Mouse (Mus musculus) CH12.LX (cell line): ENCODE measurements around the gene Btn1a1. TPM values are rescaled to one million over a fixed set of nuclear protein-coding genes. Genes with fewer than 3 reads are reported as not detected.

Experiments used
- DNase-seq: peaks from one replicate; pipeline ENCODE4 v3.0.0-alpha.2; 2013; ENCODE audit errors: extremely low read depth
- H3K27ac ChIP-seq: 2 replicates; pipeline ENCODE4 v1.5.1; 2012; ENCODE audit warnings: low read depth, mild to moderate bottlenecking, control low read depth, moderate library complexity; ENCODE audit not compliant: insufficient read depth
- H3K27me3 ChIP-seq: replicated peaks from 2 replicates; pipeline ENCODE3; 2012; ENCODE audit warnings: inconsistent platforms
- H3K36me3 ChIP-seq, 2 experiments: replicated peaks in 1 of 2; 2 replicates each; pipeline versions ENCODE3 to v1.6.1; 2012; ENCODE audit warnings: inconsistent platforms in 1 of 2, low read length in 1 of 2, mild to moderate bottlenecking in 1 of 2, mixed read lengths in 1 of 2, moderate library complexity in 1 of 2; ENCODE audit not compliant: control insufficient read depth in 1 of 2, insufficient read depth in 1 of 2
- H3K4me1 ChIP-seq, 2 experiments: 2 replicates each; pipeline ENCODE4 v1.6.1; 2012; ENCODE audit warnings: inconsistent platforms in 1 of 2, moderate library complexity in 1 of 2; ENCODE audit not compliant: insufficient read depth in 2 of 2, control insufficient read depth in 1 of 2
- H3K4me2 ChIP-seq: 2 replicates; pipeline ENCODE4 v1.6.1; 2012; ENCODE audit warnings: low read depth, mild to moderate bottlenecking, control low read depth; ENCODE audit not compliant: poor library complexity, insufficient read depth, severe bottlenecking
- H3K4me3 ChIP-seq, 3 experiments: fragments of 150-350 bp in 1 of 3; sonication (generic) in 1 of 3; replicated peaks in 1 of 3; 2 replicates each; pipeline versions ENCODE3 to v1.5.1; 2011 to 2012; ENCODE audit warnings: low read depth in 2 of 3, low read length in 2 of 3, mild to moderate bottlenecking in 2 of 3, moderate library complexity in 2 of 3, control low read depth in 1 of 3, improper control_type of control experiment in 1 of 3, inconsistent platforms in 1 of 3, mixed read lengths in 1 of 3; ENCODE audit not compliant: poor library complexity in 1 of 3
- H3K79me2 ChIP-seq: replicated peaks from 2 replicates; pipeline ENCODE4 v1.6.1; 2012; ENCODE audit warnings: mild to moderate bottlenecking, moderate library complexity; ENCODE audit not compliant: control insufficient read depth, poor library complexity, insufficient read depth, severe bottlenecking; ENCODE audit errors: extremely low read depth
- H3K9ac ChIP-seq: 2 replicates; pipeline ENCODE4 v1.6.1; 2012; ENCODE audit warnings: low read depth, mild to moderate bottlenecking, control low read depth, moderate library complexity; ENCODE audit not compliant: insufficient read depth
- H3K9me3 ChIP-seq: replicated peaks from 2 replicates; pipeline ENCODE3; 2012; ENCODE audit warnings: low read length, inconsistent platforms, mixed read lengths
- CHD1 ChIP-seq: IDR thresholded peaks from 2 replicates; pipeline ENCODE4 v1.6.1; 2012; ENCODE audit warnings: low read depth, low read length, improper control_type of control experiment, inconsistent platforms
- CHD2 ChIP-seq: IDR thresholded peaks from 2 replicates; pipeline ENCODE4 v1.6.1; 2011; ENCODE audit warnings: low read length, improper control_type of control experiment
- CTCF ChIP-seq, 2 experiments: IDR thresholded peaks in 1 of 2; conservative IDR thresholded peaks in 1 of 2; 2 replicates each; pipeline ENCODE4 v1.5.1; 2011 to 2012; ENCODE audit warnings: low read depth in 2 of 2, low read length in 2 of 2, improper control_type of control experiment in 1 of 2, inconsistent platforms in 1 of 2, mild to moderate bottlenecking in 1 of 2, moderate library complexity in 1 of 2
- ELF1 ChIP-seq: IDR thresholded peaks from 2 replicates; pipeline ENCODE4 v1.6.1; 2014; ENCODE audit warnings: low read depth, mild to moderate bottlenecking, inconsistent platforms, low read length, improper control_type of control experiment
- EP300 ChIP-seq: IDR thresholded peaks from 2 replicates; pipeline ENCODE4 v1.6.1; 2011; ENCODE audit warnings: low read length, improper control_type of control experiment
- ETS1 ChIP-seq: conservative IDR thresholded peaks from 2 replicates; pipeline ENCODE4 v1.6.1; 2012; ENCODE audit warnings: low read depth, mild to moderate bottlenecking, inconsistent platforms, low read length, improper control_type of control experiment, moderate library complexity
- IRF4 ChIP-seq: IDR thresholded peaks from 2 replicates; pipeline ENCODE4 v1.6.1; 2014; ENCODE audit warnings: low read depth, mild to moderate bottlenecking, inconsistent platforms, low read length, improper control_type of control experiment
- KAT2A ChIP-seq: IDR thresholded peaks from 2 replicates; pipeline ENCODE4 v1.6.1; 2012; ENCODE audit warnings: low read length, improper control_type of control experiment, inconsistent platforms; ENCODE audit not compliant: insufficient replicate concordance
- MAFK ChIP-seq: IDR thresholded peaks from 2 replicates; pipeline ENCODE4 v1.6.1; 2011; ENCODE audit warnings: low read length, improper control_type of control experiment; ENCODE audit not compliant: insufficient replicate concordance
- MAX ChIP-seq: IDR thresholded peaks from 2 replicates; pipeline ENCODE4 v1.6.1; 2011; ENCODE audit warnings: low read length, improper control_type of control experiment
- MYC ChIP-seq: IDR thresholded peaks from 2 replicates; pipeline ENCODE4 v1.6.1; 2011; ENCODE audit warnings: low read depth, mild to moderate bottlenecking, improper control_type of control experiment, low read length
- NELFE ChIP-seq: IDR thresholded peaks from 2 replicates; pipeline ENCODE4 v1.6.1; 2011; ENCODE audit warnings: low read depth, low read length, improper control_type of control experiment
- NRF1 ChIP-seq: IDR thresholded peaks from 2 replicates; pipeline ENCODE4 v1.6.1; 2014; ENCODE audit warnings: low read depth, mild to moderate bottlenecking, inconsistent platforms, low read length, improper control_type of control experiment, moderate library complexity
- PAX5 ChIP-seq: IDR thresholded peaks from 2 replicates; pipeline ENCODE4 v1.6.1; 2012; ENCODE audit warnings: low read length, inconsistent platforms, mixed read lengths
- POLR2AphosphoS2 ChIP-seq: IDR thresholded peaks from 2 replicates; pipeline ENCODE4 v1.6.1; 2011; ENCODE audit warnings: low read depth, low read length, improper control_type of control experiment
- RAD21 ChIP-seq: IDR thresholded peaks from 2 replicates; pipeline ENCODE4 v1.6.1; 2011; ENCODE audit warnings: low read depth, mild to moderate bottlenecking, low read length, improper control_type of control experiment, moderate library complexity
- RCOR1 ChIP-seq: conservative IDR thresholded peaks from 2 replicates; pipeline ENCODE4 v1.6.1; 2012; ENCODE audit warnings: low read depth, mild to moderate bottlenecking, inconsistent platforms, low read length, improper control_type of control experiment
- SIN3A ChIP-seq: IDR thresholded peaks from 2 replicates; pipeline ENCODE4 v1.6.1; 2012; ENCODE audit warnings: low read length, improper control_type of control experiment, inconsistent platforms
- SMC3 ChIP-seq: IDR thresholded peaks from 2 replicates; pipeline ENCODE4 v1.6.1; 2011; ENCODE audit warnings: low read depth, low read length, improper control_type of control experiment
- TBP ChIP-seq: conservative IDR thresholded peaks from 2 replicates; pipeline ENCODE4 v1.6.1; 2011; ENCODE audit warnings: low read depth, low read length, improper control_type of control experiment
- UBTF ChIP-seq: IDR thresholded peaks from 2 replicates; pipeline ENCODE4 v1.6.1; 2012; ENCODE audit warnings: low read depth, mild to moderate bottlenecking, inconsistent platforms, low read length, improper control_type of control experiment, moderate library complexity
- ZKSCAN1 ChIP-seq: IDR thresholded peaks from 2 replicates; pipeline ENCODE4 v1.6.1; 2012; ENCODE audit warnings: low read depth, inconsistent platforms, low read length, improper control_type of control experiment, borderline replicate concordance
- ZMIZ1 ChIP-seq: IDR thresholded peaks from 2 replicates; pipeline ENCODE4 v1.6.1; 2012; ENCODE audit warnings: low read depth, mild to moderate bottlenecking, inconsistent platforms, low read length, improper control_type of control experiment
- ZNF384 ChIP-seq: IDR thresholded peaks from 2 replicates; pipeline ENCODE4 v1.6.1; 2012; ENCODE audit warnings: low read depth, low read length, improper control_type of control experiment, inconsistent platforms
- dilution Hi-C: fragments of 300-500 bp; cut with MboI; formaldehyde crosslinking; loops from 2 replicates; pipeline ENCODE4 v1.14.3; 2020; ENCODE audit warnings: low sequenced_read_pairs; ENCODE audit not compliant: extremely low pct_unique_long_range_greater_than_20kb, extremely low pct_ligation_motif_present
- in situ Hi-C: fragments of 300-500 bp; cut with MboI; formaldehyde crosslinking; loops from 3 replicates; pipeline ENCODE4 v1.14.3; 2019; ENCODE audit warnings: low sequenced_read_pairs, low pct_ligation_motif_present, low pct_unique_long_range_greater_than_20kb, mixed read lengths
- polyA plus RNA-seq: library from polyadenylated mRNA; unstranded; fragments of >175 nt; gene quantifications from 2 replicates; pipeline ENCODE4 v1.2.1, GENCODE M21; 2012; ENCODE audit warnings: low read depth; ENCODE audit not compliant: insufficient read length
- total RNA-seq, 2 experiments: library from RNA; depleted of rRNA; stranded (reverse); fragments of 300-350 nt in 1 of 2; fragments of >200 nt in 1 of 2; gene quantifications; 2 replicates each; pipeline ENCODE4 v1.2.3; 2012 to 2014

Btn1a1 gene
- total and polyA plus RNA-seq, 3 experiments: 0.20 to 0.51 (median 0.21) TPM

GRCm38 (mm10) chr13:23491263-23491662 lies 25.6 kb upstream of the Btn1a1 start:
- no peak overlapping the region for H3K9ac ChIP-seq
- no peaks in the 10 kb centered on the region for H3K79me2 ChIP-seq
- peaks cover 0 to 10% of the 10 kb centered on the region in 2 experiments; a peak in 2 of 4 replicates for H3K4me1 ChIP-seq
- TF ChIP-seq CHD2: no peak
- TF ChIP-seq MAX: no peak
- TF ChIP-seq POLR2AphosphoS2: no peak
- no peak for TF ChIP-seq ZMIZ1
- no peak for TF ChIP-seq ELF1
- TF ChIP-seq ZNF384: no peak
- no peak for TF ChIP-seq IRF4
- TF ChIP-seq NELFE: no peak
- TF ChIP-seq RAD21: no peak
- no peak for TF ChIP-seq RCOR1
- TF ChIP-seq CTCF (conservative IDR thresholded peaks at IDR 0.05 in 1 of 2, IDR thresholded peaks at IDR 0.05 in 1 of 2; ENCODE audit: low read depth in 2 of 2, low read length in 2 of 2): no peak
- TF ChIP-seq TBP: no peak
- no peak for TF ChIP-seq NRF1
- no peak for TF ChIP-seq ETS1
- TF ChIP-seq ZKSCAN1: no peak
- TF ChIP-seq UBTF: no peak
- TF ChIP-seq MAFK: no peak
- TF ChIP-seq KAT2A: no peak
- no peak for TF ChIP-seq SMC3
- TF ChIP-seq EP300: no peak
- TF ChIP-seq, all 38 proteins: peak for 0
- Histone ChIP-seq H3K9me3 (peaks cover 2% of the 10 kb centered on the region), H3K4me3 (no peak overlapping the region), H3K27me3 (peaks cover 2% of the 10 kb centered on the region), H3K4me2 (no peak overlapping the region), H3K36me3 (peaks cover 0 to 6% of the 10 kb centered on the region in 2 experiments), H3K27ac (no peak overlapping the region)
- dilution Hi-C loops: no loop called here
- in situ Hi-C loops: no loop called here
- no peak for DNase-seq

GRCm38 (mm10) chr13:23490863-23491262 lies 25.2 kb upstream of the Btn1a1 start:
- peaks cover 0 to 10% of the 10 kb centered on the region in 2 experiments for H3K36me3 ChIP-seq
- no peaks in the 10 kb centered on the region for H3K79me2 ChIP-seq
- no peak for DNase-seq
- H3K9ac ChIP-seq: no peak overlapping the region
- peaks cover 0 to 10% of the 10 kb centered on the region in 2 experiments; a peak in 2 of 4 replicates for H3K4me1 ChIP-seq
- no peak overlapping the region for H3K4me2 ChIP-seq
- no peak overlapping the region for H3K27ac ChIP-seq
- H3K4me3 ChIP-seq: no peak overlapping the region
- in situ Hi-C loops (no loop called here), dilution Hi-C loops (no loop called here)
- TF ChIP-seq EP300: no peak
- TF ChIP-seq PAX5: no peak
- TF ChIP-seq MAX: no peak
- TF ChIP-seq NRF1: no peak
- no peak for TF ChIP-seq KAT2A
- TF ChIP-seq CHD1: no peak
- no peak for TF ChIP-seq POLR2AphosphoS2
- TF ChIP-seq ZKSCAN1: no peak
- TF ChIP-seq MYC: no peak
- TF ChIP-seq SIN3A: no peak
- TF ChIP-seq CHD2: no peak
- no peak for TF ChIP-seq MAFK
- no peak for TF ChIP-seq ETS1
- no peak for TF ChIP-seq RCOR1
- no peak for TF ChIP-seq CTCF (conservative IDR thresholded peaks at IDR 0.05 in 1 of 2, IDR thresholded peaks at IDR 0.05 in 1 of 2; ENCODE audit: low read depth in 2 of 2, low read length in 2 of 2)
- H3K27me3 ChIP-seq: peaks cover 2% of the 10 kb centered on the region
- H3K9me3 ChIP-seq: no peaks in the 10 kb centered on the region
